Mouse (Mus musculus) midbrain, embryonic 11.5 days (tissue): ENCODE results near the gene Ece1. TPM values are rescaled to one million over a fixed set of nuclear protein-coding genes. Genes with fewer than 3 reads are reported as not detected.

Experiments used
- ATAC-seq: fragments of 200-750 bp; cut with Nextera tagmentation; 2 replicates; pipeline ENCODE4 v1.8.0; 2017; ENCODE audit warnings: moderate TSS enrichment, moderate library complexity; ENCODE audit not compliant: low FRiP score
- DNase-seq: peaks from one replicate; pipeline ENCODE4 v3.0.0; 2015; ENCODE audit warnings: low spot score; ENCODE audit errors: missing footprints
- H3K27ac ChIP-seq: fragments of 300-500 bp; sonication (generic); 2 replicates; pipeline ENCODE4 v1.5.1; 2014; ENCODE audit warnings: low read depth, low read length
- H3K27me3 ChIP-seq: fragments of 300-500 bp; sonication (generic); 2 replicates; pipeline ENCODE4 v1.6.1; 2014; ENCODE audit warnings: mild to moderate bottlenecking, low read length, moderate library complexity, mixed read lengths; ENCODE audit not compliant: control insufficient read depth, insufficient read depth
- H3K36me3 ChIP-seq: fragments of 300-500 bp; sonication (generic); 2 replicates; pipeline ENCODE4 v1.6.1; 2014; ENCODE audit warnings: mild to moderate bottlenecking, low read length, moderate library complexity, mixed read lengths; ENCODE audit not compliant: control insufficient read depth, insufficient read depth
- H3K4me1 ChIP-seq: fragments of 300-500 bp; sonication (generic); 2 replicates; pipeline ENCODE4 v1.6.1; 2014; ENCODE audit warnings: low read length; ENCODE audit not compliant: control insufficient read depth, insufficient read depth
- H3K4me2 ChIP-seq: fragments of 300-500 bp; sonication (generic); 2 replicates; pipeline ENCODE4 v1.6.1; 2014; ENCODE audit warnings: mild to moderate bottlenecking, moderate library complexity
- H3K4me3 ChIP-seq: fragments of 300-500 bp; sonication (generic); 2 replicates; pipeline ENCODE4 v1.5.1; 2014; ENCODE audit warnings: low read depth, low read length
- H3K9ac ChIP-seq: fragments of 300-500 bp; sonication (generic); 2 replicates; pipeline ENCODE4 v1.6.1; 2014; ENCODE audit warnings: low read length
- H3K9me3 ChIP-seq: fragments of 300-500 bp; sonication (generic); 2 replicates; pipeline ENCODE4 v1.6.1; 2016; ENCODE audit warnings: low read length; ENCODE audit not compliant: control insufficient read depth
- WGBS: fragments of 180-500 bp; shearing (Covaris S2); extraction: QIAGEN DNeasy Blood & Tissue Kit; methylation state at CpG from one replicate; pipeline ENCODE4 v1.1.7; 2014; 5-methylcytosine and 5-hydroxymethylcytosine counted together
- polyA plus RNA-seq: library from polyadenylated mRNA; unstranded; fragments of >200 nt; fragmentation: Nextera tagmentation; extraction: Ambion mirVana; gene quantifications from 2 replicates; pipeline ENCODE4 v1.2.1, GENCODE M21; 2014

The Ece1 gene
- polyA plus RNA-seq, 1 experiment from 2014 or later = 26.6 TPM

GRCm38 (mm10) chr4:137923052-137923451 lies 61.0 kb downstream of the Ece1 start:
- no peaks in the 10 kb centered on the region for H3K27me3 ChIP-seq
- no peak overlapping the region for H3K4me2 ChIP-seq
- DNase-seq (no peak), ATAC-seq (no peak)
- 92% methylated on average over 15 of the region's 15 CpGs for WGBS
- no peaks in the 10 kb centered on the region for H3K9me3 ChIP-seq
- no peak overlapping the region for H3K4me3 ChIP-seq
- H3K36me3 ChIP-seq = no peaks in the 10 kb centered on the region
- peaks cover 25% of the 10 kb centered on the region for H3K4me1 ChIP-seq
- no peak overlapping the region for H3K9ac ChIP-seq
- no peak overlapping the region for H3K27ac ChIP-seq

GRCm38 (mm10) chr4:137925176-137925575 lies 63.1 kb downstream of the Ece1 start:
- Histone ChIP-seq H3K27ac (no peak overlapping the region), H3K9ac (no peak overlapping the region), H3K4me2 (no peak overlapping the region), H3K27me3 (no peaks in the 10 kb centered on the region), H3K4me1 (peaks cover 11% of the 10 kb centered on the region), H3K9me3 (no peaks in the 10 kb centered on the region), H3K36me3 (no peaks in the 10 kb centered on the region), H3K4me3 (no peak overlapping the region)
- no peak for DNase-seq
- WGBS = 83% methylated on average over 4 of the region's 4 CpGs
- ATAC-seq = no peak

GRCm38 (mm10) chr4:137926161-137926560 lies 64.1 kb downstream of the Ece1 start:
- no peak overlapping the region for H3K4me3 ChIP-seq

GRCm38 (mm10) chr4:137927136-137927535 lies 65.1 kb downstream of the Ece1 start:
- Histone ChIP-seq H3K27ac (no peak overlapping the region), H3K36me3 (no peaks in the 10 kb centered on the region), H3K27me3 (no peaks in the 10 kb centered on the region), H3K4me3 (no peak overlapping the region), H3K9me3 (no peaks in the 10 kb centered on the region), H3K4me1 (peaks cover 14% of the 10 kb centered on the region), H3K9ac (no peak overlapping the region), H3K4me2 (no peak overlapping the region)
- ATAC-seq (no peak), DNase-seq (no peak)
- 80% methylated on average over 7 of the region's 7 CpGs for WGBS

More at GRCm38 (mm10) chr4:137926161-137926560, 64.1 kb downstream of the Ece1 start:
- H3K4me1 ChIP-seq = peaks cover 10% of the 10 kb centered on the region
- H3K27me3 ChIP-seq = no peaks in the 10 kb centered on the region
- DNase-seq (no peak), ATAC-seq (no peak)
- H3K9ac ChIP-seq = no peak overlapping the region
- no peaks in the 10 kb centered on the region for H3K9me3 ChIP-seq
- 91% methylated on average over 14 of the region's 14 CpGs for WGBS
- no peaks in the 10 kb centered on the region for H3K36me3 ChIP-seq
- H3K4me2 ChIP-seq = no peak overlapping the region
- no peak overlapping the region for H3K27ac ChIP-seq

- no peaks in the 10 kb centered on the region for H3K27me3 ChIP-seq
- ATAC-seq (no peak), DNase-seq (no peak)
Measured at GRCm38 (mm10) chr4:137927741-137928535, 65.9 kb downstream of the Ece1 start.

GRCm38 (mm10) chr4:137928813-137929212 lies 66.8 kb downstream of the Ece1 start:
- no peaks in the 10 kb centered on the region for H3K36me3 ChIP-seq
- no peak overlapping the region for H3K9ac ChIP-seq
- WGBS = 85% methylated on average over 1 of the region's 1 CpGs
- H3K27me3 ChIP-seq = no peaks in the 10 kb centered on the region
- no peak overlapping the region for H3K4me2 ChIP-seq
- peaks cover 14% of the 10 kb centered on the region for H3K4me1 ChIP-seq
- H3K9me3 ChIP-seq = no peaks in the 10 kb centered on the region
- DNase-seq (no peak), ATAC-seq (no peak)
- no peak overlapping the region for H3K4me3 ChIP-seq
- no peak overlapping the region for H3K27ac ChIP-seq

More at GRCm38 (mm10) chr4:137927741-137928535, 65.9 kb downstream of the Ece1 start:
- 85% methylated on average over 12 of the region's 12 CpGs for WGBS
- H3K4me2 ChIP-seq = no peak overlapping the region
- no peak overlapping the region for H3K27ac ChIP-seq
- H3K4me3 ChIP-seq = no peak overlapping the region
- H3K4me1 ChIP-seq = peaks cover 14% of the 10 kb centered on the region
- H3K36me3 ChIP-seq = no peaks in the 10 kb centered on the region
- no peaks in the 10 kb centered on the region for H3K9me3 ChIP-seq
- H3K9ac ChIP-seq = no peak overlapping the region

DNA sequence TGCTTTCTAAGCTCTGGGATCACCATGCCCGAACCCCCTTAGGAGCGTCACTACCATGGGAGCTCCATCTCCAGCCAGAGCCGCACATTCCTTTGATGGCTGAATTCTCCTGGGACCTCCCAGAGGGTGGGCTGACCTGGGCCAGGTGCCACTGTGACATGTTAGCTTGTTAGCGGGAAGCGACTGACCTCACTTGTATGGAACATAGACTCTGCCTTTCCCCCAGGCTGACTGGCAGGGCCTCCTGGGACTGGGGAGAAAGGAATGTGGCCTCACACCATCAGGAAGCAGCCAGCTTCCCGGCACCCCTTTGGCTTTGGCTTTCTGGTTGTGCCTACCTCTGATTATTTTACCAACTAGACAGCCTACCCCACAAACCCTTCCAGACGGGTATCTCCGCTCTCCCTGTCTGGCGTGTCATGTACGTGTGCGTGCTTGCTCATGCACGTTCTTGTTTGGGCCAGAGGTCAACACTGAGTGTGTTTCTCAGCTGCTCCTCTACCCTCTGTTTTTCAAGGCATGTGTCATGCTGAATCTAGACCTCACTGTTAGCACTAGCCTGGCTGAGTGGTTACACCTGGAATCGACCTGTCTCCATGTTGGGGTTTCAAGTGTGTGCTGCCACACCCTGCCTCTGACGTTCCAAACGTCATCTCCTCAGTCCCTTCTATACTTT lies 67.4 kb downstream of the Ece1 start:
- no peak overlapping the region for H3K27ac ChIP-seq

DNA sequence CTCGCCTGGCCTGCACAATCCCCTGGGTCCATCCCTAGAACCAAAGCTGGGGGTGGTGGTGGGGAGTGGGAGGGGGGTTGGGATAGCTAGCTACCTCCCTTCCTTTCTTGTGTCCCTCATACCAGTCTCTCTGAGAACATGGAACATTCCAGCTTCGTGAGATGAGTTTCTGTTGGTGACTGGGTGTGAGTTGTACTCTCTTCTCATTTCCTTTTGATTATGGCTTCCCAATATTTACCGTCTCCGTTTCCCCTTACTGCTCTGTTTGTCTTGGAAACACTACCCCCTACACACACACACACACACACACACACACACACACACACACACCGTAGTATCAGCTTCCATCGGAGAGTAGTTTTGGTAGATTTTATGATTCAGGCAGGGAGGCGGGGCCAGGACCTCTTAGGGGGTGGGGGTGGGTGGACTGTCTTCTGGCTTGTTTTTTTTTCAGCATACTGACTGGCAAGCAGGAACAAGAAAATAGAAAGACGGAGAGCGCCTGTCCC lies 68.5 kb downstream of the Ece1 start:
- DNase-seq (no peak), ATAC-seq (0 out of 2 replicates have a peak, but pooled peaks have one; percentile 38)
- 44% methylated on average over 9 of the region's 9 CpGs for WGBS
- no peaks in the 10 kb centered on the region for H3K9me3 ChIP-seq
- no peak overlapping the region for H3K4me2 ChIP-seq
- H3K36me3 ChIP-seq = peaks cover 5% of the 10 kb centered on the region; the same call in 1 of the 2 replicates
- no peak overlapping the region; the same call in 1 of the 2 replicates for H3K27ac ChIP-seq
- no peak overlapping the region for H3K9ac ChIP-seq
- H3K27me3 ChIP-seq = no peaks in the 10 kb centered on the region
- peaks cover 14% of the 10 kb centered on the region for H3K4me1 ChIP-seq
- H3K4me3 ChIP-seq = no peak overlapping the region

More for the DNA sequence above, 67.4 kb downstream of the Ece1 start:
- H3K9me3 ChIP-seq = no peaks in the 10 kb centered on the region
- H3K4me2 ChIP-seq = no peak overlapping the region
- no peak overlapping the region for H3K4me3 ChIP-seq
- WGBS = 78% methylated on average over 15 of the region's 15 CpGs
- no peaks in the 10 kb centered on the region for H3K27me3 ChIP-seq
- H3K9ac ChIP-seq = no peak overlapping the region
- no peak for ATAC-seq
- no peaks in the 10 kb centered on the region for H3K36me3 ChIP-seq
- H3K4me1 ChIP-seq = peaks cover 14% of the 10 kb centered on the region
- DNase-seq = no peak
